13 mouse cellular contexts compared by ENCODE assay signal in genomic region chr4:109978858-109979340, GRCm38 (mm10). TPM values are rescaled to one million over a fixed set of nuclear protein-coding genes. Genes with fewer than 3 reads are reported as not detected.
DNase-seq lines count a peak whose midpoint lies in the region; ATAC-seq and TF ChIP-seq lines count a peak whose summit lies in the region.
"Had no signal": no experiment of that assay in that cellular context is flagged by ENCODE, and none has a peak within 500 bp of the region (broad histone marks: within the 10 kb centered on the region; RNA-seq: fewer than 3 reads in every experiment).

No protein-coding gene starts in this region.

- H3K4me3 ChIP-seq in heart, embryonic 12.5 days: peak overlapping the region; percentile 50; the same call in 1 of the 2 replicates
- peak overlapping the region; percentile 63 for H3K4me3 ChIP-seq in midbrain, embryonic 10.5 days
- H3K4me3 ChIP-seq in midbrain, postnatal 0 days (ENCODE audit: low read depth, low read length): no peak overlapping the region
- H3K4me3 ChIP-seq in forebrain, embryonic 14.5 days (ENCODE audit: low read depth, low read length): peak overlapping the region; percentile 60
- peak overlapping the region; percentile 36 for H3K4me3 ChIP-seq in midbrain, embryonic 15.5 days

- no peak for DNase-seq in heart, postnatal 25 days (ENCODE audit: low spot score)
- DNase-seq in midbrain, embryonic 10.5 days (ENCODE audit: low spot score): no peak
- DNase-seq in midbrain, postnatal 0 days (ENCODE audit: low spot score): no peak
- peak; percentile 25 for DNase-seq in forebrain, embryonic 14.5 days (ENCODE audit: low spot score)
- DNase-seq in adrenal gland, adult 18-20 months (ENCODE audit: low spot score in 2 of 2): no peak
- no peak for DNase-seq in kidney, adult 18-20 months
- DNase-seq: cerebellum, postnatal 36 days; gastrocnemius, postnatal 25 days; right cerebral cortex, postnatal 14 days had no signal

- 4% methylated on average over 9 of the region's 9 CpGs for WGBS in heart, embryonic 12.5 days
- WGBS in midbrain, embryonic 10.5 days: 3% methylated on average over 9 of the region's 9 CpGs
- WGBS in midbrain, postnatal 0 days: 4% methylated on average over 9 of the region's 9 CpGs
- under 1% methylated on average over 9 of the region's 9 CpGs for WGBS in forebrain, embryonic 14.5 days
- 4% methylated on average over 9 of the region's 9 CpGs for WGBS in midbrain, embryonic 15.5 days

- no peak for TF ChIP-seq CTCF in midbrain, postnatal 0 days (IDR thresholded peaks at IDR 0.05)

- no peak for ATAC-seq in heart, embryonic 12.5 days (ENCODE audit: insufficient number of reproducible peaks, low FRiP score)
- no peak for ATAC-seq in midbrain, postnatal 0 days (ENCODE audit: low FRiP score)
- ATAC-seq in forebrain, embryonic 14.5 days: no peak
- ATAC-seq in midbrain, embryonic 15.5 days (replicated peaks): no peak

- peak overlapping the region; percentile 79 for H3K4me2 ChIP-seq in heart, embryonic 12.5 days
- no peak overlapping the region for H3K4me2 ChIP-seq in midbrain, postnatal 0 days (ENCODE audit: low read depth, low read length, poor library complexity, severe bottlenecking)
- H3K4me2 ChIP-seq in forebrain, embryonic 14.5 days (ENCODE audit: low read length): peak overlapping the region; percentile 81
- no peak overlapping the region for H3K4me2 ChIP-seq in midbrain, embryonic 15.5 days

- H3K4me1 ChIP-seq in heart, embryonic 12.5 days (replicated peaks): peaks cover 43% of the 10 kb centered on the region
- H3K4me1 ChIP-seq in midbrain, embryonic 10.5 days: peaks cover 63% of the 10 kb centered on the region
- H3K4me1 ChIP-seq in midbrain, postnatal 0 days (ENCODE audit: insufficient read depth, low read length): no peaks in the 10 kb centered on the region
- H3K4me1 ChIP-seq in forebrain, embryonic 14.5 days (ENCODE audit: control insufficient read depth, insufficient read depth, low read length): no peaks in the 10 kb centered on the region
- peaks cover 44% of the 10 kb centered on the region for H3K4me1 ChIP-seq in midbrain, embryonic 15.5 days

- H3K9me3 ChIP-seq in heart, embryonic 12.5 days (replicated peaks): 0 out of 2 replicates have a peak, but pooled peaks cover 3% of the 10 kb centered on the region
- H3K9me3 ChIP-seq in midbrain, embryonic 10.5 days (replicated peaks): no peaks in the 10 kb centered on the region
- H3K9me3 ChIP-seq in midbrain, postnatal 0 days (ENCODE audit: low read length): no peaks in the 10 kb centered on the region
- no peaks in the 10 kb centered on the region for H3K9me3 ChIP-seq in forebrain, embryonic 14.5 days (replicated peaks; ENCODE audit: control insufficient read depth, low read length)
- no peaks in the 10 kb centered on the region for H3K9me3 ChIP-seq in midbrain, embryonic 15.5 days
- H3K9me3 ChIP-seq: hindbrain, embryonic 15.5 days; stomach, embryonic 15.5 days had no signal

- intact Hi-C loops in heart, postnatal 25 days (cut with DNase I): no loop called here

- no peak overlapping the region for H3K27ac ChIP-seq in heart, embryonic 12.5 days (ENCODE audit: poor library complexity, severe bottlenecking)
- H3K27ac ChIP-seq in midbrain, embryonic 10.5 days (replicated peaks): peak overlapping the region; percentile 84
- no peak overlapping the region for H3K27ac ChIP-seq in midbrain, postnatal 0 days (ENCODE audit: low read depth, low read length)
- peak overlapping the region; percentile 90; the same call in 1 of the 2 replicates for H3K27ac ChIP-seq in forebrain, embryonic 14.5 days (ENCODE audit: low read depth, low read length)
- no peak overlapping the region for H3K27ac ChIP-seq in midbrain, embryonic 15.5 days
- H3K27ac ChIP-seq: hindbrain, embryonic 15.5 days; stomach, embryonic 15.5 days had no signal

- peaks cover 94% of the 10 kb centered on the region for H3K27me3 ChIP-seq in heart, embryonic 12.5 days (replicated peaks)
- peaks cover 100% of the 10 kb centered on the region for H3K27me3 ChIP-seq in midbrain, embryonic 10.5 days (ENCODE audit: low read depth, poor library complexity, severe bottlenecking)
- H3K27me3 ChIP-seq in midbrain, postnatal 0 days (ENCODE audit: insufficient read depth, low read length): peaks cover 86% of the 10 kb centered on the region
- H3K27me3 ChIP-seq in forebrain, embryonic 14.5 days (replicated peaks; ENCODE audit: control insufficient read depth, insufficient read depth, low read length): peaks cover 62% of the 10 kb centered on the region
- peaks cover 83% of the 10 kb centered on the region for H3K27me3 ChIP-seq in midbrain, embryonic 15.5 days (replicated peaks)

- H3K36me3 ChIP-seq in heart, embryonic 12.5 days: no peaks in the 10 kb centered on the region
- H3K36me3 ChIP-seq in midbrain, embryonic 10.5 days: peaks cover 18% of the 10 kb centered on the region
- no peaks in the 10 kb centered on the region for H3K36me3 ChIP-seq in midbrain, postnatal 0 days (ENCODE audit: insufficient read depth, low read length)
- peaks cover 8% of the 10 kb centered on the region; the same call in 1 of the 2 replicates for H3K36me3 ChIP-seq in forebrain, embryonic 14.5 days (ENCODE audit: control insufficient read depth, insufficient read depth, low read length)
- no peaks in the 10 kb centered on the region for H3K36me3 ChIP-seq in midbrain, embryonic 15.5 days (replicated peaks)
- H3K36me3 ChIP-seq: hindbrain, embryonic 15.5 days; stomach, embryonic 15.5 days had no signal

- H3K9ac ChIP-seq in heart, embryonic 12.5 days: no peak overlapping the region
- H3K9ac ChIP-seq in midbrain, postnatal 0 days (replicated peaks; ENCODE audit: low read length, poor library complexity, severe bottlenecking): no peak overlapping the region
- H3K9ac ChIP-seq in forebrain, embryonic 14.5 days (ENCODE audit: low read length): peak overlapping the region; percentile 90
- H3K9ac ChIP-seq in midbrain, embryonic 15.5 days: no peak overlapping the region
- H3K9ac ChIP-seq: hindbrain, embryonic 15.5 days; stomach, embryonic 15.5 days had no signal

RNA-seq across cellular contexts. Expression of gene Dmrta2, which starts 1.0 kb away (rescaled TPM):
- 0.13 TPM in 1 of 2 replicates, not detected in the other for polyA plus RNA-seq in heart, embryonic 12.5 days (2016; fragmentation: Nextera tagmentation; extraction: Ambion mirVana)
- under 1 TPM in 1 of 2 experiments, not detected in 1; 0.10 TPM for total RNA-seq in heart, postnatal 25 days (2021)
- 2.3 and 2.4 TPM in 2 replicates for polyA plus RNA-seq in midbrain, embryonic 10.5 days (2016; fragmentation: Nextera tagmentation; extraction: Ambion mirVana)
- total RNA-seq in midbrain, postnatal 0 days (2014; rRNA removed): 1.4 and 3.7 TPM in 2 replicates
- 0.43 and 0.44 TPM in 2 replicates for polyA plus RNA-seq in midbrain, postnatal 0 days (2015; fragmentation: Nextera tagmentation; extraction: Ambion mirVana)
- 4.1 and 5.9 TPM in 2 replicates for polyA plus RNA-seq in forebrain, embryonic 14.5 days (2014; fragmentation: Nextera tagmentation; extraction: Ambion mirVana)
- 1.1 and 1.6 TPM in 2 replicates for polyA plus RNA-seq in midbrain, embryonic 15.5 days (2015; fragmentation: Nextera tagmentation; extraction: Ambion mirVana)
- under 1 TPM; 0.10 to 0.17 TPM for total RNA-seq in adrenal gland, adult 18-20 months (2021)
- total RNA-seq: gastrocnemius, postnatal 25 days had no signal

Comparison
In these comparisons a context has a peak if more than half of its experiments do, and no peak if none do; other contexts are left out.
1. H3K27ac ChIP-seq: peak in midbrain, embryonic 10.5 days (single experiment) and forebrain, embryonic 14.5 days (single experiment); none in heart, embryonic 12.5 days (single experiment), midbrain, postnatal 0 days (single experiment) and midbrain, embryonic 15.5 days (single experiment).
2. H3K4me2 ChIP-seq: peak in heart, embryonic 12.5 days (single experiment) and forebrain, embryonic 14.5 days (single experiment); none in midbrain, postnatal 0 days (single experiment) and midbrain, embryonic 15.5 days (single experiment).